Mouse (Mus musculus) heart, postnatal 0 days (tissue): ENCODE measurements around the gene Lypd4. TPM values are rescaled to one million over a fixed set of nuclear protein-coding genes. Genes with fewer than 3 reads are reported as not detected.

ENCODE experiments used
- ATAC-seq: fragments of 200-750 bp; cut with Nextera tagmentation; 2 replicates; pipeline ENCODE4 v1.8.0; 2017; ENCODE audit warnings: low read depth, moderate number of reproducible peaks, moderate library complexity; ENCODE audit not compliant: insufficient read depth
- DNase-seq: peaks from one replicate; pipeline ENCODE4 v3.0.0-alpha.2; 2016; ENCODE audit warnings: low spot score
- H3K27ac ChIP-seq: fragments of 300-500 bp; sonication (generic); 2 replicates; pipeline ENCODE4 v1.5.1; 2014; ENCODE audit warnings: low read depth, mild to moderate bottlenecking
- H3K27me3 ChIP-seq: fragments of 300-500 bp; sonication (generic); 2 replicates; pipeline ENCODE4 v1.6.1; 2014; ENCODE audit warnings: low read length, mixed read lengths; ENCODE audit not compliant: control insufficient read depth, insufficient read depth
- H3K36me3 ChIP-seq: fragments of 300-500 bp; sonication (generic); replicated peaks from 2 replicates; pipeline ENCODE4 v1.6.1; 2014; ENCODE audit warnings: low read length, mixed read lengths; ENCODE audit not compliant: control insufficient read depth, insufficient read depth
- H3K4me1 ChIP-seq: fragments of 300-500 bp; sonication (generic); 2 replicates; pipeline ENCODE4 v1.6.1; 2014; ENCODE audit warnings: antibody characterized with exemption; ENCODE audit not compliant: control insufficient read depth, insufficient read depth
- H3K4me2 ChIP-seq: fragments of 300-500 bp; sonication (generic); 2 replicates; pipeline ENCODE4 v1.6.1; 2014; ENCODE audit warnings: low read depth, mild to moderate bottlenecking, low read length, moderate library complexity
- H3K4me3 ChIP-seq: fragments of 300-500 bp; sonication (generic); 2 replicates; pipeline ENCODE4 v1.5.1; 2014; ENCODE audit warnings: low read depth, low read length
- H3K9ac ChIP-seq: fragments of 300-500 bp; sonication (generic); replicated peaks from 2 replicates; pipeline ENCODE4 v1.6.1; 2014; ENCODE audit warnings: low read depth, low read length, mixed read lengths
- H3K9me3 ChIP-seq: fragments of 300-500 bp; sonication (generic); replicated peaks from 2 replicates; pipeline ENCODE4 v1.6.1; 2016; ENCODE audit warnings: low read length; ENCODE audit not compliant: control insufficient read depth
- CTCF ChIP-seq: IDR thresholded peaks from 2 replicates; pipeline ENCODE4 v1.5.1; 2016; ENCODE audit warnings: antibody characterized with exemption, control low read depth, low read depth
- EP300 ChIP-seq: IDR thresholded peaks from 2 replicates; pipeline ENCODE4 v1.6.1; 2016; ENCODE audit warnings: antibody characterized with exemption, low read depth
- WGBS: fragments of 180-500 bp; shearing (Covaris S2); extraction: QIAGEN DNeasy Blood & Tissue Kit; methylation state at CpG from one replicate; pipeline ENCODE4 v1.1.7; 2014; 5-methylcytosine and 5-hydroxymethylcytosine counted together
- polyA plus RNA-seq: library from polyadenylated mRNA; unstranded; fragments of >200 nt; fragmentation: Nextera tagmentation; extraction: Ambion mirVana; gene quantifications from 2 replicates; pipeline ENCODE4 v1.2.1, GENCODE M21; 2015
- total RNA-seq: library from RNA; depleted of rRNA; stranded (reverse); fragments of >200 nt; gene quantifications from 2 replicates; pipeline ENCODE4 v1.2.3, GENCODE M21; 2014; ENCODE audit warnings: low replicate concordance; rRNA removed

Lypd4 gene
- total and polyA plus RNA-seq, 2 experiments from 2014 or later, result not detected

GRCm38 (mm10) chr7:24824452-24824851, 45.3 kb downstream of the Lypd4 start:
- Histone ChIP-seq H3K27me3 (no peaks in the 10 kb centered on the region), H3K36me3 (no peaks in the 10 kb centered on the region), H3K4me2 (no peak overlapping the region), H3K4me1 (no peaks in the 10 kb centered on the region), H3K4me3 (no peak overlapping the region), H3K9ac (no peak overlapping the region), H3K9me3 (no peaks in the 10 kb centered on the region), H3K27ac (no peak overlapping the region)
- ATAC-seq (no peak), DNase-seq (no peak)
- 33% methylated on average over 7 of the region's 7 CpGs for WGBS
- TF ChIP-seq EP300, result no peak
- TF ChIP-seq CTCF, result no peak

DNA sequence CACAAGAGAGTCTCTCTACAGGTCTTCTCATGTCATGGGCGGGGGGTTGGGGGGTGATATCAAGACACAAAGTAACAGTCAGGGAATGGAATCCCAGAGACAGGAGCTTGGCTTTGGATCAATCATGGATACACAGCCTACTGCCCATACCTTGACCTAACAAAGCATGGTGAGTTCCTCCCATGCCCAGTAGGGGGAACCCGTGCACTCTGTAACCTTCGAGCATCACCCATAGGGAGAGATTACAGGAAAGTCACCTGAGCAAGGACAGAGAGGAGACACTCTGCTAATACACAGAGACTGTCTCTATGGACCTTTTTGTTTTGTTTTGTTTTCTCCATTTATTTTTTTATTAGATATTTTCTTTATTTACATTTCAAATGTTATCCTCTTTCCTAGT, 52.2 kb downstream of the Lypd4 start:
- WGBS, result 0% methylated on average over 3 of the region's 3 CpGs
- DNase-seq (peak; percentile 56), ATAC-seq (peak; percentile 57)
- Histone ChIP-seq H3K4me3 (no peak overlapping the region), H3K36me3 (no peaks in the 10 kb centered on the region), H3K27me3 (no peaks in the 10 kb centered on the region), H3K4me2 (no peak overlapping the region), H3K4me1 (no peaks in the 10 kb centered on the region), H3K27ac (no peak overlapping the region), H3K9me3 (no peaks in the 10 kb centered on the region), H3K9ac (no peak overlapping the region)
- TF ChIP-seq EP300 (no peak), CTCF (peak; percentile 78)

Other genes with a start within 250 kb of the Lypd4 start
- not detected in 2 replicates for gene Lypd3, start 233.4 kb downstream of the Lypd4 start, total RNA-seq
- not detected in 2 replicates for gene Lypd3, start 233.4 kb downstream of the Lypd4 start, polyA plus RNA-seq
- gene Tex101, start 193.3 kb downstream of the Lypd4 start, total RNA-seq, result not detected in 2 replicates
- gene Tex101, start 193.3 kb downstream of the Lypd4 start, polyA plus RNA-seq, result not detected in 2 replicates
- not detected in 2 replicates for gene BC049730, start 160.7 kb downstream of the Lypd4 start, total RNA-seq
- not detected in 2 replicates for gene BC049730, start 160.7 kb downstream of the Lypd4 start, polyA plus RNA-seq
- not detected in 2 replicates for gene Gm4763, start 143.0 kb downstream of the Lypd4 start, total RNA-seq
- gene Gm4763, start 143.0 kb downstream of the Lypd4 start, polyA plus RNA-seq, result not detected in 2 replicates
- 0.12 TPM in 1 of 2 replicates, not detected in the other for gene Cd177, start 109.6 kb downstream of the Lypd4 start, total RNA-seq
- gene Cd177, start 109.6 kb downstream of the Lypd4 start, polyA plus RNA-seq, result 0.18 and 0.23 TPM in 2 replicates
- not detected in 2 replicates for gene Ceacam10, start 92.7 kb downstream of the Lypd4 start, total RNA-seq
- not detected in 2 replicates for gene Ceacam10, start 92.7 kb downstream of the Lypd4 start, polyA plus RNA-seq
- 0.65 TPM in 1 of 2 replicates, not detected in the other for gene Gm9844, start 7.7 kb downstream of the Lypd4 start, total RNA-seq
- gene Gm9844, start 7.7 kb downstream of the Lypd4 start, polyA plus RNA-seq, result 6.7 and 9.5 TPM in 2 replicates
- gene Dmrtc2, start 116 bp upstream of the Lypd4 start, total RNA-seq, result not detected in 2 replicates
- gene Dmrtc2, start 116 bp upstream of the Lypd4 start, polyA plus RNA-seq, result not detected in 2 replicates
- gene Rps19, start 14.4 kb upstream of the Lypd4 start, total RNA-seq, result 530 and 642 TPM in 2 replicates
- gene Rps19, start 14.4 kb upstream of the Lypd4 start, polyA plus RNA-seq, result 980 and 1,040 TPM in 2 replicates
- gene Cd79a, start 27.4 kb upstream of the Lypd4 start, total RNA-seq, result 2.8 TPM in 1 of 2 replicates, not detected in the other
- 0.33 and 0.70 TPM in 2 replicates for gene Cd79a, start 27.4 kb upstream of the Lypd4 start, polyA plus RNA-seq
- 16.0 and 28.2 TPM in 2 replicates for gene Arhgef1, start 33.0 kb upstream of the Lypd4 start, total RNA-seq
- gene Arhgef1, start 33.0 kb upstream of the Lypd4 start, polyA plus RNA-seq, result 37.0 TPM in 2 replicates
- not detected in 2 replicates for gene Gm4881, start 74.6 kb upstream of the Lypd4 start, total RNA-seq
- not detected in 2 replicates for gene Gm4881, start 74.6 kb upstream of the Lypd4 start, polyA plus RNA-seq
- gene Rabac1, start 102.8 kb upstream of the Lypd4 start, total RNA-seq, result 609 and 633 TPM in 2 replicates
- gene Rabac1, start 102.8 kb upstream of the Lypd4 start, polyA plus RNA-seq, result 357 and 362 TPM in 2 replicates
- gene Atp1a3, start 136.0 kb upstream of the Lypd4 start, total RNA-seq, result 0.04 TPM in 1 of 2 replicates, not detected in the other
- 0.12 and 0.30 TPM in 2 replicates for gene Atp1a3, start 136.0 kb upstream of the Lypd4 start, polyA plus RNA-seq
- gene Grik5, start 202.4 kb upstream of the Lypd4 start, total RNA-seq, result 16.2 and 21.5 TPM in 2 replicates
- gene Grik5, start 202.4 kb upstream of the Lypd4 start, polyA plus RNA-seq, result 1.5 and 1.6 TPM in 2 replicates
- gene Zfp574, start 202.6 kb upstream of the Lypd4 start, total RNA-seq, result 9.8 and 12.0 TPM in 2 replicates
- 11.2 and 11.6 TPM in 2 replicates for gene Zfp574, start 202.6 kb upstream of the Lypd4 start, polyA plus RNA-seq